Mouse (Mus musculus): ENCODE data around the gene Sdc1. TPM values are rescaled to one million over a fixed set of nuclear protein-coding genes. Genes with fewer than 3 reads are reported as not detected.
A peak's percentile ranks its signal among the peaks of the same experiment; 100 is the strongest.

The Sdc1 gene
- polyA plus RNA-seq, 1 experiment from 2014 or later: 39.5 TPM

- ATAC-seq (ENCODE audit: extremely low read depth, insufficient number of reproducible peaks, low FRiP score, low TSS enrichment): no peak
- H3K4me1 ChIP-seq: no peaks in the 10 kb centered on the region
- no peak overlapping the region for H3K4me3 ChIP-seq
- 63% methylated on average over 15 of the region's 15 CpGs for WGBS
- peaks cover 2% of the 10 kb centered on the region; the same call in 1 of the 2 replicates for H3K9me3 ChIP-seq
- no peak overlapping the region for H3K9ac ChIP-seq
- no peaks in the 10 kb centered on the region for H3K27me3 ChIP-seq (replicated peaks)
- H3K36me3 ChIP-seq: no peaks in the 10 kb centered on the region
- H3K4me2 ChIP-seq: no peak overlapping the region
- H3K27ac ChIP-seq (replicated peaks): no peak overlapping the region
Measured at GRCm38 (mm10) chr12:8764221-8764930, 6.7 kb upstream of the Sdc1 start.

GRCm38 (mm10) chr12:8771844-8772380 is 789 bp downstream of the Sdc1 start:
- Histone ChIP-seq H3K27me3 (replicated peaks) (no peaks in the 10 kb centered on the region), H3K9ac (peak overlapping the region; percentile 92), H3K4me1 (peaks cover 25% of the 10 kb centered on the region), H3K4me2 (peak overlapping the region; percentile 99), H3K36me3 (no peaks in the 10 kb centered on the region), H3K4me3 (peak overlapping the region; percentile 87), H3K9me3 (peaks cover 2% of the 10 kb centered on the region; the same call in 1 of the 2 replicates), H3K27ac (replicated peaks) (peak overlapping the region; percentile 81)
- WGBS: under 1% methylated on average over 37 of the region's 37 CpGs
- no peak for ATAC-seq (ENCODE audit: extremely low read depth, insufficient number of reproducible peaks, low FRiP score, low TSS enrichment)

GRCm38 (mm10) chr12:8772451-8773143 is 1.5 kb downstream of the Sdc1 start:
- under 1% methylated on average over 49 of the region's 55 CpGs for WGBS

GRCm38 (mm10) chr12:8773336-8773735 is 2.2 kb downstream of the Sdc1 start:
- peak overlapping the region; percentile 87 for H3K4me3 ChIP-seq
- no peaks in the 10 kb centered on the region for H3K27me3 ChIP-seq (replicated peaks)
- peaks cover 2% of the 10 kb centered on the region; the same call in 1 of the 2 replicates for H3K9me3 ChIP-seq
- H3K9ac ChIP-seq: peak overlapping the region; percentile 92
- peaks cover 25% of the 10 kb centered on the region for H3K4me1 ChIP-seq
- H3K36me3 ChIP-seq: no peaks in the 10 kb centered on the region
- H3K4me2 ChIP-seq: peak overlapping the region; percentile 99
- no peak for ATAC-seq (ENCODE audit: extremely low read depth, insufficient number of reproducible peaks, low FRiP score, low TSS enrichment)
- peak overlapping the region; percentile 81; the same call in 1 of the 2 replicates for H3K27ac ChIP-seq (replicated peaks)
- 51% methylated on average over 6 of the region's 6 CpGs for WGBS

More at GRCm38 (mm10) chr12:8772451-8773143, 1.5 kb downstream of the Sdc1 start:
- Histone ChIP-seq H3K36me3 (no peaks in the 10 kb centered on the region), H3K4me1 (peaks cover 25% of the 10 kb centered on the region), H3K9ac (peak overlapping the region; percentile 92), H3K4me3 (peak overlapping the region; percentile 87), H3K27ac (replicated peaks) (peak overlapping the region; percentile 81), H3K9me3 (peaks cover 2% of the 10 kb centered on the region; the same call in 1 of the 2 replicates), H3K4me2 (peak overlapping the region; percentile 99), H3K27me3 (replicated peaks) (no peaks in the 10 kb centered on the region)
- ATAC-seq (ENCODE audit: extremely low read depth, insufficient number of reproducible peaks, low FRiP score, low TSS enrichment): no peak

GRCm38 (mm10) chr12:8774183-8774582 is 3.1 kb downstream of the Sdc1 start:
- Histone ChIP-seq H3K27ac (replicated peaks) (no peak overlapping the region), H3K9ac (0 out of 2 replicates have a peak overlapping the region, but pooled peaks have one; percentile 62), H3K27me3 (replicated peaks) (no peaks in the 10 kb centered on the region), H3K36me3 (no peaks in the 10 kb centered on the region), H3K4me1 (peaks cover 25% of the 10 kb centered on the region), H3K9me3 (no peaks in the 10 kb centered on the region), H3K4me3 (no peak overlapping the region), H3K4me2 (no peak overlapping the region)
- no peak for ATAC-seq (ENCODE audit: extremely low read depth, insufficient number of reproducible peaks, low FRiP score, low TSS enrichment)

GRCm38 (mm10) chr12:8776206-8776605 is 5.1 kb downstream of the Sdc1 start:
- H3K27me3 ChIP-seq (replicated peaks): no peaks in the 10 kb centered on the region
- H3K27ac ChIP-seq (replicated peaks): no peak overlapping the region
- peaks cover 27% of the 10 kb centered on the region for H3K4me1 ChIP-seq
- ATAC-seq (ENCODE audit: extremely low read depth, insufficient number of reproducible peaks, low FRiP score, low TSS enrichment): no peak
- no peak overlapping the region for H3K4me2 ChIP-seq
- WGBS: 85% methylated on average over 7 of the region's 7 CpGs
- no peaks in the 10 kb centered on the region for H3K9me3 ChIP-seq
- H3K4me3 ChIP-seq: no peak overlapping the region
- H3K9ac ChIP-seq: no peak overlapping the region
- H3K36me3 ChIP-seq: no peaks in the 10 kb centered on the region

GRCm38 (mm10) chr12:8776741-8777140 is 5.6 kb downstream of the Sdc1 start:
- Histone ChIP-seq H3K4me2 (no peak overlapping the region), H3K9me3 (no peaks in the 10 kb centered on the region), H3K9ac (no peak overlapping the region), H3K27ac (replicated peaks) (no peak overlapping the region), H3K27me3 (replicated peaks) (no peaks in the 10 kb centered on the region), H3K4me3 (no peak overlapping the region), H3K4me1 (peaks cover 32% of the 10 kb centered on the region), H3K36me3 (no peaks in the 10 kb centered on the region)
- WGBS: 62% methylated on average over 3 of the region's 3 CpGs
- no peak for ATAC-seq (ENCODE audit: extremely low read depth, insufficient number of reproducible peaks, low FRiP score, low TSS enrichment)

GRCm38 (mm10) chr12:8778106-8778505 is 7.0 kb downstream of the Sdc1 start:
- Histone ChIP-seq H3K4me3 (no peak overlapping the region), H3K9me3 (no peaks in the 10 kb centered on the region), H3K9ac (no peak overlapping the region), H3K27me3 (replicated peaks) (no peaks in the 10 kb centered on the region), H3K27ac (replicated peaks) (no peak overlapping the region), H3K4me2 (no peak overlapping the region), H3K36me3 (no peaks in the 10 kb centered on the region), H3K4me1 (peaks cover 40% of the 10 kb centered on the region)
- 86% methylated on average over 7 of the region's 7 CpGs for WGBS
- no peak for ATAC-seq (ENCODE audit: extremely low read depth, insufficient number of reproducible peaks, low FRiP score, low TSS enrichment)

- H3K36me3 ChIP-seq: no peaks in the 10 kb centered on the region
- peaks cover 40% of the 10 kb centered on the region for H3K4me1 ChIP-seq
- WGBS: 73% methylated on average over 4 of the region's 4 CpGs
- no peaks in the 10 kb centered on the region for H3K9me3 ChIP-seq
- ATAC-seq (ENCODE audit: extremely low read depth, insufficient number of reproducible peaks, low FRiP score, low TSS enrichment): no peak
- H3K27me3 ChIP-seq (replicated peaks): no peaks in the 10 kb centered on the region
- no peak overlapping the region for H3K9ac ChIP-seq
- H3K4me3 ChIP-seq: no peak overlapping the region
- no peak overlapping the region for H3K27ac ChIP-seq (replicated peaks)
- no peak overlapping the region for H3K4me2 ChIP-seq
Measured at GRCm38 (mm10) chr12:8779851-8780250, 8.7 kb downstream of the Sdc1 start.

GRCm38 (mm10) chr12:8781121-8781520 is 10.0 kb downstream of the Sdc1 start:
- no peak for ATAC-seq (ENCODE audit: extremely low read depth, insufficient number of reproducible peaks, low FRiP score, low TSS enrichment)
- Histone ChIP-seq H3K4me2 (no peak overlapping the region), H3K4me3 (no peak overlapping the region), H3K36me3 (no peaks in the 10 kb centered on the region), H3K27me3 (replicated peaks) (no peaks in the 10 kb centered on the region), H3K4me1 (peaks cover 44% of the 10 kb centered on the region), H3K9ac (no peak overlapping the region), H3K9me3 (no peaks in the 10 kb centered on the region), H3K27ac (replicated peaks) (no peak overlapping the region)
- 77% methylated on average over 7 of the region's 7 CpGs for WGBS

GRCm38 (mm10) chr12:8781681-8782378 is 10.7 kb downstream of the Sdc1 start:
- Histone ChIP-seq H3K9me3 (no peaks in the 10 kb centered on the region), H3K4me3 (no peak overlapping the region), H3K4me2 (no peak overlapping the region), H3K9ac (no peak overlapping the region), H3K4me1 (peaks cover 44% of the 10 kb centered on the region), H3K36me3 (no peaks in the 10 kb centered on the region), H3K27ac (replicated peaks) (peak overlapping the region; percentile 25; the same call in 1 of the 2 replicates), H3K27me3 (replicated peaks) (no peaks in the 10 kb centered on the region)
- WGBS: 58% methylated on average over 9 of the region's 9 CpGs
- no peak for ATAC-seq (ENCODE audit: extremely low read depth, insufficient number of reproducible peaks, low FRiP score, low TSS enrichment)
